Mouse (Mus musculus) liver, adult 2 months (tissue): ENCODE data around the gene Acsm2. TPM values are rescaled to one million over a fixed set of nuclear protein-coding genes. Genes with fewer than 3 reads are reported as not detected.

ENCODE experiments used
- DNase-seq: peaks from one replicate; pipeline ENCODE4 v3.0.0-alpha.2; 2011; ENCODE audit warnings: low read depth, low spot score; ENCODE audit errors: extremely low read depth
- H3K27ac ChIP-seq: fragments of 200-500 bp; replicated peaks from 2 replicates; pipeline ENCODE4 v1.5.1; 2012; ENCODE audit warnings: low read depth, mild to moderate bottlenecking, control low read depth, inconsistent platforms, low read length; ENCODE audit not compliant: insufficient read depth
- H3K27me3 ChIP-seq: fragments of 200-500 bp; 2 replicates; pipeline ENCODE4 v1.6.1; 2012; ENCODE audit warnings: mild to moderate bottlenecking, moderate library complexity, low read length, inconsistent platforms; ENCODE audit not compliant: control insufficient read depth, insufficient read depth
- H3K36me3 ChIP-seq: fragments of 200-500 bp; 2 replicates; pipeline ENCODE4 v1.6.1; 2012; ENCODE audit warnings: low read length, inconsistent platforms; ENCODE audit not compliant: control insufficient read depth, insufficient read depth
- H3K4me1 ChIP-seq: fragments of 200-500 bp; 2 replicates; pipeline ENCODE4 v1.6.1; 2011; ENCODE audit warnings: low read length; ENCODE audit not compliant: control insufficient read depth, insufficient read depth
- H3K4me3 ChIP-seq: fragments of 200-500 bp; 2 replicates; pipeline ENCODE4 v1.5.1; 2011; ENCODE audit warnings: low read depth, mild to moderate bottlenecking, control low read depth, low read length, moderate library complexity; ENCODE audit not compliant: insufficient read depth
- H3K79me2 ChIP-seq: fragments of 200-500 bp; 2 replicates; pipeline ENCODE4 v1.6.1; 2012; ENCODE audit warnings: inconsistent platforms, mild to moderate bottlenecking, low read length, moderate library complexity; ENCODE audit not compliant: control insufficient read depth, insufficient read depth
- H3K9ac ChIP-seq: fragments of 200-500 bp; 2 replicates; pipeline ENCODE4 v1.6.1; 2012; ENCODE audit warnings: low read depth, mild to moderate bottlenecking, control low read depth, inconsistent platforms, low read length
- CTCF ChIP-seq: fragments of 200-500 bp; IDR thresholded peaks from 2 replicates; pipeline ENCODE4 v1.5.1; 2011; ENCODE audit warnings: low read depth, low read length, control low read depth
- POLR2A ChIP-seq: fragments of 200-500 bp; IDR thresholded peaks from 2 replicates; pipeline ENCODE4 v1.6.1; 2011; ENCODE audit warnings: low read length, control low read depth; ENCODE audit not compliant: insufficient read depth; ENCODE audit errors: extremely low read depth
- WGBS: fragments of 180-500 bp; shearing (Covaris S2); methylation state at CpG from one replicate; pipeline ENCODE4 v1.1.7; 2018; 5-methylcytosine and 5-hydroxymethylcytosine counted together
- polyA plus RNA-seq: library from polyadenylated mRNA; depleted of rRNA; stranded (reverse); fragments of >200 nt; gene quantifications from 2 replicates; pipeline ENCODE4 v1.2.3, GENCODE M21; 2012
- total RNA-seq: library from RNA; depleted of rRNA; stranded (reverse); fragments of >200 nt; gene quantifications from 2 replicates; pipeline ENCODE4 v1.2.3, GENCODE M21; 2014

Acsm2 gene
- total and polyA plus RNA-seq, 2 experiments: 1.2 to 8.3 TPM

DNA sequence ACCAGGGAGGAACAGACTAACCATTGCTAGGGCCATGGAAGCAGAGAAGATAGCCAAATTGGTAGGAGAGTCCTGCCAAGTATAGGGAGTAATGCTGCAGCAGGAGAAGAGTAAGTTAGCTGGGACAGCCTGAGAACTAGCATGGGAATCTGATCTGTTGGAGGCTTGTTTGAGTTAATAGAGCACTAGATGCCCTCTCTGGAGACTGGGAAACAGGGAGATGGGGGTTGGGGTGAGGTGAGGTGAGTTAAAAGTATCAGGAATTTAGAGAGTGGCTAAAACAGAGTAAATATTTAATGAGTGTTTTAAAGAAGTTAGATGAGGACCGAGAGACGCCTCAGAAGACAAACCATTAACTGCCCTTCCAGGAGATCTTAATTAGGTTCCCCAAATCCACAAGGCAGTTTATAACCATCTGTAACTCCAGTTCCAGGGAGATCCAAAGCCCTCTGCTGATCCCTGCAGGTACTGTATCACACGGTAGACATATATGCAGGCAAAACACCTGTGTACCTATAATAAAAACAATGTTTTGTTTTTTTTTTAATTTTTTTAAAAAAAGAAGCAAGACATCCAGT lies 40.5 kb downstream of the Acsm2 start:
- no peak overlapping the region for H3K9ac ChIP-seq
- no peaks in the 10 kb centered on the region for H3K4me1 ChIP-seq
- no peaks in the 10 kb centered on the region for H3K79me2 ChIP-seq
- WGBS: 49% methylated on average over 3 of the region's 3 CpGs
- H3K36me3 ChIP-seq: no peaks in the 10 kb centered on the region
- no peaks in the 10 kb centered on the region for H3K27me3 ChIP-seq
- no peak for DNase-seq
- H3K4me3 ChIP-seq: no peak overlapping the region
- TF ChIP-seq CTCF (no peak), POLR2A (no peak)
- H3K27ac ChIP-seq: no peak overlapping the region

DNA sequence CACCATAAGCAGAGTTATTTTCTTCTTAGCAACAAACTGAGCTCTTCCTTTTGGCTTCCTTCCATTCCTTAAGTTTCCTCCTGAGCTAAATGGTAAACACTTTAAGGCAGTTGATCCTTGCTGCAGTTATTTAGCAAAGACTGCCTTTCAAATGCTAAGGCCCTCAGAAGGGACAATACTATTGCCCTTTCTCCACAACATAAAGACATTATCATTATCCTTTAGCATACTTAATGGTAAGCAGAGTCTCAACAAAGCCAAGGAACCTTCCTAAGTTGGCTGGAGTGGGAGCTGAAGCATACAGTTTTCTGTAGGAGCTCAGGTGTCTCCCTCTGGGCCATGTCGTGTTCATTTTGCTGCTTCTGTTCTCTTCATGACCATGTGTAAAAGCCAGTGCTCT lies 41.2 kb downstream of the Acsm2 start:
- WGBS: 80% methylated on average over 1 of the region's 1 CpGs
- Histone ChIP-seq H3K4me3 (no peak overlapping the region), H3K36me3 (no peaks in the 10 kb centered on the region), H3K27ac (no peak overlapping the region), H3K27me3 (no peaks in the 10 kb centered on the region), H3K4me1 (no peaks in the 10 kb centered on the region), H3K79me2 (no peaks in the 10 kb centered on the region), H3K9ac (no peak overlapping the region)
- TF ChIP-seq POLR2A (no peak), CTCF (no peak)
- DNase-seq: no peak

DNA sequence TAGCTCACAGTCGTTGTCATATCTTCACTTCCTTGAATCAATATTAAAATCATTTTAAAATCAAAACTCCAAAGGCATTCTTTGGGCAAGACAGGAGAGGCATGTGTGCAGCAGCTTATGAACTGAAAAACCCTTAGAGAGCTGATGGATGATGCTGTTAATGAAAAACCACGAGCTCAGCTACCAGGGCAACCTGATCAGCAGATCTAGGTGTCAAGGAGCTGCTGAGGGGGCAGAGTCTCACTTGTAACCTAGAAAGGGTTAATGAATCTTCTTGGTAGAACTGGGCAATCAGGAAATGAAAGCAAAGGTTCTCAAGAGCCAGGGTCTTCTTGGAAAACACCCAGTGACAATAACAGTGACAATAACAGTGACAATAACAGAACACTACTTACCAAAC lies 42.4 kb downstream of the Acsm2 start:
- no peaks in the 10 kb centered on the region for H3K36me3 ChIP-seq
- H3K79me2 ChIP-seq: no peaks in the 10 kb centered on the region
- H3K27ac ChIP-seq: no peak overlapping the region
- H3K9ac ChIP-seq: no peak overlapping the region
- 49% methylated on average over 2 of the region's 2 CpGs for WGBS
- TF ChIP-seq POLR2A (no peak), CTCF (no peak)
- no peaks in the 10 kb centered on the region for H3K27me3 ChIP-seq
- DNase-seq: no peak
- no peak overlapping the region for H3K4me3 ChIP-seq
- H3K4me1 ChIP-seq: no peaks in the 10 kb centered on the region

DNA sequence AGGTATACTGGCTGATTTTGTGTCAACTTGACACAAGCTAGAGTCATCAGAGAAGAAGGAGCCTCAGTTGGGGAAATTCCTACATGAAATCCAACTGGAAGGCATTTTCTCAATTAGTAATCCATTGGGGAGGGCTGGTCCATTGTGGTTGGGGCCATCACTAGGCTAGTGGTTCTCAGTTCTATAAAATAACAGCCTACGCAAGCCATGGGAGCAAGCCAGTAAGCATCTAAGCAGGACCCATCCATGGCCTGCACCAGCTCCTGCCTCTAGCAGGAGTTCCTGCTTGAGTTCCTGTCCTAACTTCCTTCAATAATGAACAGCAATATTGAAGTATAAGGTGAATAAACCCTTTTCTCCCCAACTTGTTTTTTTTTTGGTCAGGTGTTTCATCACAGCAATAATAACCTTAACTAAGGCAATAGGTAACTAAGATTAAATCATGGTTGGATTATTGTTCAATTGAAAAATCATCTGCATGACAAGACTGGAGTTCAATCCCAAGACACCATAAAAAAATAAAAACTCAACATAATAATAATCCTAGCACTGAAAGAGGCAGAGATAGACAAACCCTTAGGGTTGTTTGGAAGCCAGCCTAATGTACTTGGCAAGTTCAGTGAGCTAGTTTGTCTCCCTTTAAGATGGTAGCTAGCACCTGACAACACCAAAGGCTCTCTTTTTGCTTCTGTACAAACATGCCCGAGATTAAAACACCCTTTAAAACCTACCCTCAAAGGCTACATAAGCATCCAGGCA lies 47.2 kb downstream of the Acsm2 start:
- Histone ChIP-seq H3K79me2 (no peaks in the 10 kb centered on the region), H3K9ac (no peak overlapping the region), H3K36me3 (no peaks in the 10 kb centered on the region), H3K27me3 (no peaks in the 10 kb centered on the region), H3K27ac (no peak overlapping the region), H3K4me3 (no peak overlapping the region), H3K4me1 (no peaks in the 10 kb centered on the region; the same call in 1 of the 2 replicates)
- TF ChIP-seq POLR2A (no peak), CTCF (no peak)
- no peak for DNase-seq
- WGBS: 89% methylated on average over 2 of the region's 2 CpGs

DNA sequence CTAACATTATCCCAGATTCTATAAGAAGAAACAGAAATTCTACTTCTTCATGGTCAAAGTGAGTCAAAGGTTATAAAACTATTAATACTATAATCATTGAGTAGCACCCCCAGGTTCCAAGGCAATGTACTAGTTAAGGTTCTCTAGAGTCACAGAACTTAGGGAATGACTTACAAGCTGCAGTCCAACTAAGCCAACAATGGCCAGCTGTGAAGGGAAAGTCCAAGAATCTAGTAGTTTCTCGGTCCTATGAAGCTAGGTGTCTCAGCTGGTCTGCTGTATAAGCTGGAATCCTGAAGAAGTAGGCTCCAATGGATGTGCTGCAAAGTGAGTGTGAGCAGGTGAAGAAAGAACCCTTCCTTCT lies 47.8 kb downstream of the Acsm2 start:
- no peak overlapping the region for H3K27ac ChIP-seq

DNA sequence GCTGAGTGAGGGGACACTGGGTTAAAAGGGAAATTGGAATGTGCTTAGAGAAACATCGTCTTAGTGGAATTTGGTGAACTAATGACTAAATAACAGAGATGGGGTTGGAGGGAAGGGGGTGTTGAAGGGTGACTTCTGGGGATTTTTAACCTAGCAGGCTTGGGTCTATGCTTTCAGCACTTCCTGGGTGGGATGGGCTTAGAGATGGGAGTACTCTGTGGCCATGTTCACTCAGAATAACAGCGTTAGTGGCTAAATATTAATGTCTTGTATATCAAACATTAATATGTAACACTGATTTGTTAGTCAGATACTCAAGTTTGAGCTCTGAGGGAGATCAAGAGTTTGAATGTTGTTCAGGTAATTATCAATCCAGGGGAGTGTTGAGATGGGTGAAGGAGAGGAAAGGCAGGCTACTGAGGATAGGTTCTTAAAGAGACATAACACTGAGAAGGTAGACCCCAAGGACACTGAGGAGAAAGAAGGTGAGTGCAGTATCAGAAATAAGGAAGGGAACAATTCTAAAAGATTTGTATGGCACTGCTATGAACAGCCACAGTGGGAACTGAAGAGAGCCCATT lies 50.9 kb downstream of the Acsm2 start:
- no peaks in the 10 kb centered on the region for H3K27me3 ChIP-seq
- H3K36me3 ChIP-seq: no peaks in the 10 kb centered on the region
- TF ChIP-seq POLR2A (no peak), CTCF (no peak)
- no peak overlapping the region for H3K27ac ChIP-seq
- DNase-seq: no peak
- WGBS: 79% methylated on average over 2 of the region's 2 CpGs
- H3K9ac ChIP-seq: no peak overlapping the region
- H3K4me1 ChIP-seq: no peaks in the 10 kb centered on the region; the same call in 1 of the 2 replicates
- H3K4me3 ChIP-seq: no peak overlapping the region
- no peaks in the 10 kb centered on the region for H3K79me2 ChIP-seq

More for the DNA sequence above, 47.8 kb downstream of the Acsm2 start:
- 76% methylated on average over 1 of the region's 1 CpGs for WGBS
- no peaks in the 10 kb centered on the region for H3K79me2 ChIP-seq
- TF ChIP-seq POLR2A (no peak), CTCF (no peak)
- no peak overlapping the region for H3K9ac ChIP-seq
- H3K36me3 ChIP-seq: no peaks in the 10 kb centered on the region
- H3K4me1 ChIP-seq: no peaks in the 10 kb centered on the region; the same call in 1 of the 2 replicates
- DNase-seq: no peak
- H3K4me3 ChIP-seq: no peak overlapping the region
- no peaks in the 10 kb centered on the region for H3K27me3 ChIP-seq
